Mouse (Mus musculus) bone marrow, adult 2 months (tissue): ENCODE measurements around the gene Cobl.

Source experiments
- CTCF ChIP-seq: fragments of 200-500 bp; IDR thresholded peaks from 2 replicates; pipeline ENCODE4 v1.5.1; 2011; ENCODE audit warnings: low read length, control low read depth; ENCODE audit not compliant: control insufficient read depth, insufficient read depth
- POLR2A ChIP-seq: fragments of 200-500 bp; IDR thresholded peaks from 2 replicates; pipeline ENCODE4 v1.6.1; 2011; ENCODE audit warnings: low read depth, mild to moderate bottlenecking, control low read depth, low read length, borderline replicate concordance; ENCODE audit not compliant: control insufficient read depth

- TF ChIP-seq CTCF (no peak), POLR2A (no peak)
Measured at GRCm38 (mm10) chr11:12331997-12332396, 132.8 kb downstream of the Cobl start.
